Mouse (Mus musculus) stomach, postnatal 0 days (tissue): ENCODE measurements around the gene Rcsd1.
A peak's percentile ranks its signal among the peaks of the same experiment; 100 is the strongest.

Experiments used
- CTCF ChIP-seq: IDR thresholded peaks from 2 replicates; pipeline ENCODE4 v1.5.1; 2016; ENCODE audit warnings: antibody characterized with exemption, low read depth, mild to moderate bottlenecking, moderate library complexity
- EP300 ChIP-seq: optimal IDR thresholded peaks from 2 replicates; pipeline ENCODE3; 2016; ENCODE audit warnings: antibody characterized with exemption

GRCm38 (mm10) chr1:165681045-165681794 lies 28.3 kb downstream of the Rcsd1 start:
- TF ChIP-seq CTCF (peak; percentile 66), EP300 (no peak)
